Mouse (Mus musculus) intestine, embryonic 16.5 days (tissue): ENCODE results near the gene Col5a3. TPM values are rescaled to one million over a fixed set of nuclear protein-coding genes. Genes with fewer than 3 reads are reported as not detected.

Source experiments
- ATAC-seq: fragments of 200-750 bp; cut with Nextera tagmentation; 2 replicates; pipeline ENCODE4 v1.8.0; 2017; ENCODE audit warnings: moderate TSS enrichment, moderate library complexity
- H3K27ac ChIP-seq: fragments of 300-500 bp; sonication (generic); 2 replicates; pipeline ENCODE4 v1.5.1; 2014; ENCODE audit warnings: mild to moderate bottlenecking, low read length
- H3K27me3 ChIP-seq: fragments of 300-500 bp; sonication (generic); replicated peaks from 2 replicates; pipeline ENCODE4 v1.6.1; 2014; ENCODE audit warnings: low read length, control low read depth, mixed read lengths; ENCODE audit not compliant: control insufficient read depth, insufficient read depth
- H3K36me3 ChIP-seq: fragments of 300-500 bp; sonication (generic); 2 replicates; pipeline ENCODE4 v1.6.1; 2014; ENCODE audit warnings: low read length, control low read depth; ENCODE audit not compliant: control insufficient read depth, insufficient read depth
- H3K4me1 ChIP-seq: fragments of 300-500 bp; sonication (generic); 2 replicates; pipeline ENCODE4 v1.6.1; 2014; ENCODE audit warnings: low read length, control low read depth, mixed read lengths; ENCODE audit not compliant: control insufficient read depth, insufficient read depth
- H3K4me2 ChIP-seq: fragments of 300-500 bp; sonication (generic); 2 replicates; pipeline ENCODE4 v1.6.1; 2014; ENCODE audit warnings: low read depth, low read length, control low read depth
- H3K4me3 ChIP-seq: fragments of 300-500 bp; sonication (generic); 2 replicates; pipeline ENCODE4 v1.5.1; 2014; ENCODE audit warnings: mild to moderate bottlenecking, low read length
- H3K9ac ChIP-seq: fragments of 300-500 bp; sonication (generic); 2 replicates; pipeline ENCODE4 v1.6.1; 2014; ENCODE audit warnings: low read depth, low read length
- H3K9me3 ChIP-seq: fragments of 300-500 bp; sonication (generic); 2 replicates; pipeline ENCODE4 v1.6.1; 2016; ENCODE audit warnings: low read length, control low read depth; ENCODE audit not compliant: control insufficient read depth
- WGBS: fragments of 180-500 bp; shearing (Covaris S2); extraction: QIAGEN DNeasy Blood & Tissue Kit; methylation state at CpG from one replicate; pipeline ENCODE4 v1.1.7; 2014; 5-methylcytosine and 5-hydroxymethylcytosine counted together
- polyA plus RNA-seq: library from polyadenylated mRNA; unstranded; fragments of >200 nt; fragmentation: Nextera tagmentation; extraction: Ambion mirVana; gene quantifications from 2 replicates; pipeline ENCODE4 v1.2.1, GENCODE M21; 2015

Col5a3 gene
- polyA plus RNA-seq, 1 experiment from 2014 or later = 1.8 TPM

- no peaks in the 10 kb centered on the region for H3K36me3 ChIP-seq
- no peak overlapping the region for H3K27ac ChIP-seq
- H3K9ac ChIP-seq = peak overlapping the region; percentile 62
- peaks cover 34% of the 10 kb centered on the region for H3K27me3 ChIP-seq
- no peaks in the 10 kb centered on the region for H3K9me3 ChIP-seq
- peaks cover 8% of the 10 kb centered on the region; the same call in 1 of the 2 replicates for H3K4me1 ChIP-seq
- peak overlapping the region; percentile 52 for H3K4me3 ChIP-seq
- peak overlapping the region; percentile 85 for H3K4me2 ChIP-seq
- no peak for ATAC-seq
- 9% methylated on average over 17 of the region's 17 CpGs for WGBS
Measured at GRCm38 (mm10) chr9:20745129-20745966, 69.5 kb downstream of the Col5a3 start.

GRCm38 (mm10) chr9:20743946-20744738 is 70.7 kb downstream of the Col5a3 start:
- 14% methylated on average over 22 of the region's 22 CpGs for WGBS
- Histone ChIP-seq H3K4me2 (no peak overlapping the region), H3K9ac (no peak overlapping the region), H3K4me1 (peaks cover 8% of the 10 kb centered on the region; the same call in 1 of the 2 replicates), H3K27me3 (peaks cover 38% of the 10 kb centered on the region), H3K27ac (no peak overlapping the region), H3K4me3 (no peak overlapping the region), H3K9me3 (no peaks in the 10 kb centered on the region), H3K36me3 (no peaks in the 10 kb centered on the region)
- ATAC-seq = no peak

- Histone ChIP-seq H3K27me3 (peaks cover 24% of the 10 kb centered on the region), H3K4me3 (peak overlapping the region; percentile 27), H3K9me3 (no peaks in the 10 kb centered on the region), H3K36me3 (no peaks in the 10 kb centered on the region), H3K27ac (no peak overlapping the region), H3K4me2 (peak overlapping the region; percentile 48), H3K9ac (no peak overlapping the region), H3K4me1 (no peaks in the 10 kb centered on the region)
- peak; percentile 90 for ATAC-seq
- 1% methylated on average over 12 of the region's 12 CpGs for WGBS
Measured at GRCm38 (mm10) chr9:20740407-20740806, 74.5 kb downstream of the Col5a3 start.

DNA sequence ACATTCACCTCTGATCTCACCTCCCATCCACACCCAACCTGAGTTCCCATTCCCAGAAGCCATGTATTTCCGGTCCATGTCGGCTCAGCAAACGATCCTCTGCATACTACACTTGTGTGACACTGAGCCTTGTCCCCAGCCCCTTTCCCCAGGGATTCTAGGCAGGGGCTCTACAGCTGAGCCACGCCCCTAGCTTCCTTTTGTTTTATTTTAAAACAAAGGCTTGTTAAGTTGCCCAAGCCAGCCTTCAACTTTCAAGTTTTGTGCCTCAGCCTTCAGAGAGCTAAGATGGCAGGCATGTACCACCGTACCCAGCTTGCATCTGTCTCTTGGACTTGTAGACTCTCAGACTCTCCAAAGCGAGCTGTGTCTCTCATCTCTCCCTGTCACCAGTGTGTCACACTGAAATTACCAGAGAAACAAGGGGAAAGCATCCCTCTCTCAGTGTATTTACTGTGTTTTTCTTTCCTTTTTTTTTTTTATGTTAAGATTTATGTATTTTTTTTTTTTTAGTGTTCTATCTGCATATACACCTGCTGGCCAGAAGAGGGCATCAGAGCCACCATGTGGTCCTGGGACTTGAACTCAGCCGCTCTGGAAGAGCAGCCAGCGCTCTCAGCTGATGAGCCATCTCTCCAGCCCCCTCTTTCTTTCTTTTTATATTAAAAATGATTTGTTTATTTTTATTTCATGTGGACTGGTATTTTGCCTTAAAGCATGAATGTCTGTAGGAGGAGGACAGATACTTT is 76.4 kb downstream of the Col5a3 start:
- no peak overlapping the region for H3K4me2 ChIP-seq
- no peaks in the 10 kb centered on the region for H3K9me3 ChIP-seq
- no peaks in the 10 kb centered on the region for H3K36me3 ChIP-seq
- H3K27me3 ChIP-seq = peaks cover 5% of the 10 kb centered on the region; the same call in 1 of the 2 replicates
- H3K4me1 ChIP-seq = no peaks in the 10 kb centered on the region
- H3K9ac ChIP-seq = no peak overlapping the region
- H3K4me3 ChIP-seq = no peak overlapping the region
- WGBS = 42% methylated on average over 8 of the region's 8 CpGs
- H3K27ac ChIP-seq = no peak overlapping the region
- no peak for ATAC-seq

GRCm38 (mm10) chr9:20737227-20737626 is 77.6 kb downstream of the Col5a3 start:
- 87% methylated on average over 2 of the region's 2 CpGs for WGBS
- peaks cover 5% of the 10 kb centered on the region; the same call in 1 of the 2 replicates for H3K27me3 ChIP-seq

GRCm38 (mm10) chr9:20734692-20735091 is 80.2 kb downstream of the Col5a3 start:
- no peak overlapping the region for H3K4me3 ChIP-seq
- no peak overlapping the region for H3K9ac ChIP-seq
- H3K27me3 ChIP-seq = peaks cover 3% of the 10 kb centered on the region; the same call in 1 of the 2 replicates
- H3K9me3 ChIP-seq = no peaks in the 10 kb centered on the region
- no peaks in the 10 kb centered on the region for H3K4me1 ChIP-seq
- no peak for ATAC-seq
- 67% methylated on average over 3 of the region's 3 CpGs for WGBS
- no peak overlapping the region for H3K4me2 ChIP-seq
- no peak overlapping the region for H3K27ac ChIP-seq
- H3K36me3 ChIP-seq = no peaks in the 10 kb centered on the region

More at GRCm38 (mm10) chr9:20737227-20737626, 77.6 kb downstream of the Col5a3 start:
- H3K9me3 ChIP-seq = no peaks in the 10 kb centered on the region
- no peak for ATAC-seq
- H3K4me2 ChIP-seq = no peak overlapping the region
- H3K36me3 ChIP-seq = no peaks in the 10 kb centered on the region
- no peak overlapping the region for H3K4me3 ChIP-seq
- no peaks in the 10 kb centered on the region for H3K4me1 ChIP-seq
- H3K9ac ChIP-seq = no peak overlapping the region
- H3K27ac ChIP-seq = no peak overlapping the region

- no peak overlapping the region for H3K9ac ChIP-seq
- no peak overlapping the region for H3K4me2 ChIP-seq
- ATAC-seq = no peak
- H3K9me3 ChIP-seq = no peaks in the 10 kb centered on the region
- H3K36me3 ChIP-seq = no peaks in the 10 kb centered on the region
- H3K4me1 ChIP-seq = peaks cover 8% of the 10 kb centered on the region
- WGBS = 47% methylated on average over 4 of the region's 4 CpGs
- no peak overlapping the region for H3K27ac ChIP-seq
- no peak overlapping the region for H3K4me3 ChIP-seq
- H3K27me3 ChIP-seq = peaks cover 21% of the 10 kb centered on the region
Measured at GRCm38 (mm10) chr9:20731797-20732196, 83.1 kb downstream of the Col5a3 start.

GRCm38 (mm10) chr9:20729451-20729850 is 85.4 kb downstream of the Col5a3 start:
- ATAC-seq = no peak
- H3K27ac ChIP-seq = no peak overlapping the region
- WGBS = 50% methylated on average over 6 of the region's 6 CpGs
- H3K27me3 ChIP-seq = peaks cover 38% of the 10 kb centered on the region
- H3K4me1 ChIP-seq = peaks cover 15% of the 10 kb centered on the region
- no peaks in the 10 kb centered on the region for H3K9me3 ChIP-seq
- no peak overlapping the region for H3K4me3 ChIP-seq
- H3K36me3 ChIP-seq = no peaks in the 10 kb centered on the region
- H3K9ac ChIP-seq = no peak overlapping the region
- no peak overlapping the region for H3K4me2 ChIP-seq
